Mouse (Mus musculus) layer of hippocampus, postnatal 10 days (tissue): Measurements from ENCODE around the gene Olfr78. TPM values are rescaled to one million over a fixed set of nuclear protein-coding genes. Genes with fewer than 3 reads are reported as not detected.

Source experiments
- DNase-seq, 2 experiments: peaks; one replicate each; pipeline ENCODE4 v3.0.0; 2021; ENCODE audit warnings: low spot score in 2 of 2
- long read RNA-seq: library from polyadenylated mRNA; stranded (forward); transcript quantifications from one replicate; pipeline ENCODE4 v2.0.0, GENCODE M21; 2023
- total RNA-seq, 2 experiments: library from RNA; stranded (reverse); gene quantifications; 2 replicates each; pipeline ENCODE4 v1.2.3; 2021

Gene Olfr78
- total RNA-seq = under 1 TPM; 0.23 to 0.76 TPM
- long read RNA-seq, partial matches to known transcripts = 1 of 1 reads
- long read RNA-seq, other reads (novel, unspliced or antisense) = 0 of 1 reads

DNA sequence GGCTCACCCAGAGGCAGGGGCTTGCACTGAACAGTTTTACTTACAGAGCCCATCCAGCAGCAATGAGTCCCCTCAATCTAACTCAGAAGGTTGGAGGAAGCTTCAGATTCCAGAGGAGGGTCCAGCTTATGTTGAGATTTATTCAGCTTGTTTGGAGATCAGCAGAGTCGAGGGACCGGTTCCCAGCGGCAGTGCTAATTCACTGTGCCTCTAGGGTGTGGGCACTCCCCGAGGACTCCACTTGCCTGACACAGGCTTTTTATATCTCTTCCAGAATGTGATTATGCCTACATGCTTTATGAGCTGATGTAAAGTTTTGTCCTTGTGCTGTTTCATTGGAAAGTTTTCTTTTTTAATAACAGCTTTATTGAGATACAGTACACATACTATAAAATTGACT lies at the start of gene Olfr78, which contains the start of gene Olfr560:
Gene Olfr78 (minus strand): TSS at position 206 of the 400 bp plus-strand sequence.
Gene Olfr560 (minus strand): TSS at position 101 of the 400 bp plus-strand sequence.
- DNase-seq = no peak

DNA sequence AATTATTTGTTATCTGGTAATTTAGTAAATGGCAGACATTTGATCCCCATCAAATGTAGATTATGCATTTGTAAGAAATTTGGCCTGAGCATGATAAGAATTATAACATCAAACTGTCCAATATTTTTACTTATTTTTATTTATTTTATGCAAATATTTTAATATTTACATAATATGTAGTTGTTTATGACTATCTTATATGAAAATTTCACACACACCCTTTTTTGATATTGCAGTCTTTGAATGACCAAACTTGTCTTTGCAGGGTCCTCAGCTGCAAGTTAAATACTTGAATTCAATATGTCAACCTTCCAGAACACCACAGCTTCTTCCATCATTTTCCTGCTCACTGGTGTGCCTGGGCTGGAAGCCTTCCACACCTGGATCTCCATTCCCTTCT lies 43.9 kb upstream of the Olfr78 start, which contains the start of gene Olfr564:
Gene Olfr564 (plus strand): TSS at position 301 of the 400 bp plus-strand sequence.
- no peak for DNase-seq

DNA sequence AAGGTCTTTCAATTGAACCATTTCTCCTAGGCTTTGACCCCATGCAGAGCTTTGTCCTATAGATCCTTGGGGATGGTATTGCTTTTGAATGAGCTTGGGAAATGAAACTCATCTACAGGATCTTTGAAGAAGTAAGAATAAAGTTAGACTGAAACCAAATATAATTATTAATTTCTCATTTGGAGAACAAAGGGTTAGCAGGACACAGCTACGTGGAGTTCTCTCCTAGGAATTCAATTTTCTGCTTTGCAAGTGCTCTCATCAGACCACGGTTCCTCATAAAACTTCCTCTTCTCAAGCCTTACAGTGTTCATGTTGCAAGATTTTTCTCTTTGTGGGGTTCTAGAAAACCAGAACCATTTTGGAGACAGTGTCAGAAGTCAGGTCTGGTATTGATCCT lies 11.7 kb upstream of the Olfr78 start, which contains the start of gene Olfr561:
Gene Olfr561 (plus strand): TSS at position 301 of the 400 bp plus-strand sequence.
- DNase-seq = no peak

DNA sequence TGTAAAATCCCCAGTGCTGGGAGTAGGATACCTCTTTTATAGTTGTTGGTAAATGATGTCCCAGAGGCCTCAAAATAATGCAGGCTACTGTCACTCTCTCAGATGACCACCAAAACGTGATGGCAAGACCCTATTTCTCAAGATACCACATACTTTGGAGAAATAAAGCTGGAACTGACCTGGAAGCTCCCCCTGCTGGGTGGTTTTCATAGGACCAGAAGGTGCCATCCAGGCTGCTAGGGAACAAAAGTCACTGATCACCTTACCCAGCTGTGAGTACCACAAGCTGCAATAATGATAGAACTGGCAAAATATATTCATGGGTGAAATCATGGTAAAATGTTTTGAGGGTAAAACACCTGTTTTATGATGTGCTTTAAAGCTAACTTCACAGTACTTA lies 7.2 kb downstream of the Olfr78 start:
- DNase-seq = no peak

DNA sequence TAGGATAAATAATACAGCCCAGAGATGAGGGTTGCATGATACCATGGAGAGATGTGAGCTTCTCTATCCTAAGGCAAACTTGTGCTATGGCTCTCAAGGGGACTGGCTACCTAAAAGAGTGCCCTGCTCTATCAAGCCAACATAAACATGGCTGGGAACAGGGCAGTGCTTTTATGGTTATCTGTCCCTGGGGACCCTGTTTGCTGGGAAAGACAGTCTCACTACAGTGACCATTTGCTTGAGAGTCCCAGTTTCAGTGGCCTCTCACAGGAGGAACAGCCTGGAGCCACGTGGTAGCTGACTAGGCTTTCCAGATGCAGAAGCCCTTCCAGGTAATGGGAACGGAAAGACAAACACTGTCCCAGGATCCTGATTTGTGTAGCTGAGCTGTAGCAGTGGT lies 21.6 kb downstream of the Olfr78 start:
- no peak for DNase-seq

DNA sequence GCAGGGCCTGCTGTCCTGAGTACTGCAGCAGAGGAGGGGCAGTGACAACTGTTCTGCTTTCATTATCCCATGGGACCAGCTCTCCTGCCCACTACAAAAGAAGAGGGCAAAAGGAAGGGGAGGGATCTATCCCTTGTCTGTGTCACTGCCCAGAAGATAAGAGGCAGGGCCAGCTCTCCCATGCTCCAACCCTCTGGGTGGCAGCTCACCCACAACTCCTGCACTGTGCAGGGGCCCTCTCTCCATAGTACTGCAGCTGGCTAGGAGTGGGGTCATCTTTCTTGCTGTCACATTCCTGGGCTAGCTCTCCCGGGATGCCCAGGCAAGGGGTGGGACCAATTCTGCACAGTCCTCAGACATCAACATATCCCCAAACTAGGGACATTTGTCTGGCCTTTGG lies 25.5 kb downstream of the Olfr78 start:
- no peak for DNase-seq

DNA sequence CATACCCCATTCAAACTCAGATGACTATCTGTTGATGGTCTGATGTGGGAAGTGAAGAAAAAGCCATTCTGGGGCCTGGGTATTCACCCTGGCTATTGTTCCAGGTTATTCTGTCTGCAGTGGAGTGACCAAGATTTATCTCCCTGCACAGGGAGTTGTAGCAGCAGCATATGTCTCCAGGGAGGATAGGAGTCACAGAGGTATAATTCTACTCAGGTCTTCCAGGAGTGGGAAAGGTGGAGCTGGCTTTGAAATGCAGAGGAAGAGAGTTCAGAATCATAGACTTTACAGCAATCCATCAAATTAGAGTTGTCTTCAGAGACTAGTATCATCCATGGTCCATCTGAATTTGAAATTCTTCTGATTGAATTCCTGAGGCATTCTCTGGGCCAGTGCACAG lies 31.9 kb downstream of the Olfr78 start, which contains the start of gene Olfr559:
Gene Olfr559 (minus strand): TSS at position 101 of the 400 bp plus-strand sequence.
- DNase-seq = no peak

DNA sequence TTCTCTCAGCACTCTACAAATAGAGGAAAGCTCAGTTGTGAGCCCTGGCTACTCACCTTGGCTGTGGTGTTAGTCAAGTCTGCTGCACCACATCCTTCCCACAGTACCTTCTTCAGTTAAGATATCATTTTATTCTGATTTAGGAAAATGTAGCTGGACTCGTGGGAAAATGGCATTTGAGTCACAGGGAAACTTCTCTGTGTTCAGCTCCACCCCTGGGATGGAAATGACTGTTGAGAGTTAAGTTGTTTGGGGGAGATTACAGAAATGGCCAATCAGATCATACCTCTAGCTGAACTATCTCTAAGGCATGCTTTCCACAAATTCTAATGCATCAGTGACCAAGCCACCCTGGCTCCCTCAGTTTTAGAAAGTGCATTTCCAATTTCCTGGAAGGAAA lies 40.3 kb downstream of the Olfr78 start, which contains the start of gene Olfr33:
Gene Olfr33 (minus strand): TSS at position 101 of the 400 bp plus-strand sequence.
- DNase-seq = no peak

DNA sequence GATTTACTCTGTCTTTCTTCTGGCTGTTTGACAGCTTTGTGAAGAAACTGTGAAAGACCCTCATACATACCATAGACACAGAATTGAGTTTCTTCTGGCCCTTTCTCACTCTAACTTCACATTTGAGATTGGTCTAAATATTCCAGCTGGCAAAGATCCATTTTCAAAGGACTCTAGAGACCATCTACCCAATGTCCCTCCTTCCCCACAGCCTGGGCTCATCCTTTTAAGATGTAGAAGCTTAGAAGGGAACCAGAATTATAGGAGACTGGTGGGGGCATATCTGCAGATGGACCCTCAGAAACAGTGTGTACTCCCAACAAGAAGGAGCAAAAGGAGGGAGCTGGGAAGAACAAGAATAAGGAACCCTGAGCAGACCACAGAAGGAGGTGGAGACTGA lies 57.4 kb downstream of the Olfr78 start, which contains the start of gene Olfr558:
Gene Olfr558 (plus strand): TSS at position 301 of the 400 bp plus-strand sequence.
- no peak for DNase-seq

DNA sequence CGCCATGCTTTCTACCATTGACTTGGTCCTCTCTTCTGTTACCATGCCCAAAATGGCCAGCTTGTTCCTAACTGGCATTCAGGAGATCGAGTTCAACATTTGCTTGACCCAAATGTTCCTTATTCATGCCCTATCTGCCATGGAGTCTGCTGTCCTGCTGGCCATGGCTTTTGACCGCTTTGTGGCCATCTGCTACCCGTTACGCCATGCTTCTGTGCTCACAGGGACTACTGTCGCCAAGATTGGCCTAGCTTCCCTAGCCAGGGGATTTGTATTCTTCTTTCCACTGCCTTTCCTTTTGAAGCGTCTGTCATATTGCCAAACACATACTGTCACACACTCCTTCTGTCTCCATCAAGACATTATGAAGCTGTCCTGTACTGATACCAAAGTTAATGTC lies 60.8 kb downstream of the Olfr78 start:
- no peak for DNase-seq

DNA sequence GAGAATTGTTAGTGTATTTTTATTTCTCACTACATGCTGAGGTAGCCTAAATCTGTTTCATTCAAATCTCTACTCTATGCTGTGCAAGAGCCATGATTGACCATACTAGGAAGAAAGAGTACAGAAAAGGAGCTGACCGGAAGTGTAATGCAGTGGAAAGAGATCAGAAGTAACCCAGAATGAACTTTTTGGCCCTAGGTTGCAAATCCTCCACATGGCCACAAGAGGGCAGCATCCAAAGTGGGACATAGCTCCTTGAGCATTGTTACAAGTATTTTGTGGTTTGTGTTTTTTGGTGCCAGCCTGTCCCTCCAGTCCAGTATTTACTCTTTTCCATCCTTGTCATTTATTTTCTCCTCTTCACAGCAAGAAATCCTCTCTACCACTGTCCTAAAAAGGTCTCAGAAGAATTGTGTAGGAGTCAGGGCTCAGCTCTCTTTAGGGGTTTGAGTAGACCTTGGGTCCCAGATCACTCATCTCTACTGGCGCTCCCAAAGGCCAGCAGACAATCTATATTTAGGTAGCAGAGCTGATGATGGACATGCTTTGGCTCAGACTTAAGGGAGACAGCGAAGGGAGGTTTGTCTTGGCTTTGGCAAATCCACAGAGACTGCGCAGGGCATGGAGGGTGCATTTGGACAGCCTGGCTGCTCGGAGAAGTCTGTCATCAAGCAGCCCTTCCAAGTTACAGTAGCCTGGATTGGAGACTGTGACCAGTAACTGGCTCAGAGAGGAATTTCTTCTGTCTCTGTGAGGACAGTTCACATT lies 63.7 kb downstream of the Olfr78 start, which contains the start of gene Olfr557:
Gene Olfr557 (plus strand): TSS at position 553 of the 768 bp plus-strand sequence.
- peak; percentile 23 to 50 for DNase-seq

Other genes starting within 250 kb of the Olfr78 start
- not detected for gene Olfr547, start 224.7 kb downstream of the Olfr78 start, total RNA-seq
- gene Olfr548-ps1, start 218.6 kb downstream of the Olfr78 start, total RNA-seq = not detected
- gene Olfr549, start 209.6 kb downstream of the Olfr78 start, total RNA-seq = not detected
- 1 to 10 TPM; 2.4 to 3.2 TPM for gene Trim21, start 194.0 kb downstream of the Olfr78 start, total RNA-seq
- gene Olfr550, start 188.0 kb downstream of the Olfr78 start, total RNA-seq = 1 to 10 TPM in 1 of 2 experiments, under 1 TPM in 1; 0.94 to 2.7 TPM
- not detected for gene Olfr551, start 167.6 kb downstream of the Olfr78 start, total RNA-seq
- gene Olfr552, start 161.7 kb downstream of the Olfr78 start, total RNA-seq = under 1 TPM; 0.13 to 0.18 TPM
- gene Olfr553, start 141.3 kb downstream of the Olfr78 start, total RNA-seq = not detected
- gene Olfr554, start 121.0 kb downstream of the Olfr78 start, total RNA-seq = not detected
- not detected for gene Olfr555, start 100.6 kb downstream of the Olfr78 start, total RNA-seq
- gene Olfr556, start 94.6 kb downstream of the Olfr78 start, total RNA-seq = not detected
- gene Trim68, start 72.1 kb downstream of the Olfr78 start, total RNA-seq = 1 to 10 TPM; 6.2 to 7.5 TPM
- gene Olfr557, start 63.6 kb downstream of the Olfr78 start, total RNA-seq = not detected
- under 1 TPM; 0.34 to 0.49 TPM for gene Olfr558, start 57.3 kb downstream of the Olfr78 start, total RNA-seq
- not detected for gene Olfr33, start 40.4 kb downstream of the Olfr78 start, total RNA-seq
- not detected for gene Olfr559, start 32.0 kb downstream of the Olfr78 start, total RNA-seq
- gene Olfr560, start 105 bp downstream of the Olfr78 start, total RNA-seq = not detected
- gene Olfr561, start 11.8 kb upstream of the Olfr78 start, total RNA-seq = not detected
- gene Olfr564, start 44.0 kb upstream of the Olfr78 start, total RNA-seq = not detected
- not detected for gene Olfr566, start 99.3 kb upstream of the Olfr78 start, total RNA-seq
- not detected for gene Olfr568, start 117.7 kb upstream of the Olfr78 start, total RNA-seq
- gene Olfr569, start 131.4 kb upstream of the Olfr78 start, total RNA-seq = not detected
- gene Olfr570, start 135.1 kb upstream of the Olfr78 start, total RNA-seq = not detected
- gene Olfr571, start 158.1 kb upstream of the Olfr78 start, total RNA-seq = not detected
- not detected for gene Olfr572, start 164.9 kb upstream of the Olfr78 start, total RNA-seq
- gene Olfr573-ps1, start 183.1 kb upstream of the Olfr78 start, total RNA-seq = not detected
- gene Olfr574, start 189.0 kb upstream of the Olfr78 start, total RNA-seq = not detected
- not detected for gene Olfr575, start 199.3 kb upstream of the Olfr78 start, total RNA-seq
- gene Olfr576, start 203.2 kb upstream of the Olfr78 start, total RNA-seq = not detected
- not detected for gene Olfr577, start 216.5 kb upstream of the Olfr78 start, total RNA-seq
- gene Olfr578, start 229.9 kb upstream of the Olfr78 start, total RNA-seq = not detected